ENCODE assay signal across 31 mouse cellular contexts in the genomic region with DNA sequence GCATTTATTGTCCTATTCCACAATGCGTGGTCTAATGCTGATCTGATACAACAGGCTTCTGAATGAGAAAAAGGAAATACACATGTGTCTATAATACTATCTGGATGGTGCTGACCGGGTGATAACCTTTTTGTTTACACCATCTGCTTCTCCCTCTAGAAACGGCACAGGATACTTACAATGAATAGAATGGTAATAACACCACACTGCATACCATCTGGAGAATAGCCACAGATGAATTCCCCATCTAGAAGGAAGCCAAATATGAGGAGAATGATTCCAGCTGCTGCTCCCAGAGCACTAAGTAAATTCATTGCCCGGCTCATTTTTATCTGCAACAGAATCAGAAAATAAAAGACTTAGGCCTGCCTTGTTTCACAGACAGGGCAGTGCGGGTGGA. TPM values are rescaled to one million over a fixed set of nuclear protein-coding genes. Genes with fewer than 3 reads are reported as not detected.
A peak's percentile ranks its signal among the peaks of the same experiment; 100 is the strongest.
DNase-seq lines count a peak whose midpoint lies in the region; ATAC-seq and TF ChIP-seq lines count a peak whose summit lies in the region.
"Had no signal": no experiment of that assay in that cellular context is flagged by ENCODE, and none has a peak within 500 bp of the region (broad histone marks: within the 10 kb centered on the region; RNA-seq: fewer than 3 reads in every experiment).

No protein-coding gene starts in this region.

- TF ChIP-seq CTCF in kidney, adult 2 months (conservative IDR thresholded peaks at IDR 0.05; ENCODE audit: insufficient read depth, insufficient read length, low read depth, low read length): no peak
- no peak for TF ChIP-seq CTCF in brain, embryonic 14.5 days (IDR thresholded peaks at IDR 0.05; ENCODE audit: borderline replicate concordance, extremely low read depth, insufficient read depth, insufficient read length)

- H3K27ac ChIP-seq in embryonic facial prominence, embryonic 14.5 days (replicated peaks; ENCODE audit: low read depth, low read length): no peak overlapping the region
- no peak overlapping the region for H3K27ac ChIP-seq in embryonic facial prominence, embryonic 10.5 days (replicated peaks)
- no peak overlapping the region for H3K27ac ChIP-seq in kidney, adult 2 months (ENCODE audit: insufficient read depth, low read depth, low read length)
- H3K27ac ChIP-seq in midbrain, embryonic 11.5 days (ENCODE audit: low read depth, low read length): no peak overlapping the region
- H3K27ac ChIP-seq in midbrain, embryonic 16.5 days (ENCODE audit: low read length): no peak overlapping the region
- H3K27ac ChIP-seq: forebrain, embryonic 15.5 days; heart, adult 2 months; hindbrain, embryonic 13.5 days; liver, embryonic 14.5 days; lung, embryonic 15.5 days had no signal

- peak; percentile 22 for DNase-seq in embryonic facial prominence, embryonic 14.5 days (ENCODE audit: low spot score)
- no peak for DNase-seq in embryonic facial prominence, embryonic 10.5 days (ENCODE audit: low spot score)
- peak; percentile 2 for DNase-seq in kidney, postnatal 14 days
- DNase-seq in kidney, adult 2 months: no peak
- DNase-seq in midbrain, embryonic 11.5 days (ENCODE audit: low spot score, missing footprints): no peak
- DNase-seq in brain, embryonic 14.5 days (ENCODE audit: low read depth): peak; percentile 15
- DNase-seq in frontal cortex, postnatal 25 days (ENCODE audit: low spot score in 2 of 2): no peak
- DNase-seq: adrenal gland, adult 2 months; adrenal gland, postnatal 36 days; cerebellum, adult 2 months; cerebellum, postnatal 14 days; heart, adult 2 months; heart, postnatal 4 days; kidney, postnatal 4 days; left cerebral cortex, postnatal 4 days; liver; right cerebral cortex, postnatal 4 days had no signal

- no peak overlapping the region for H3K4me3 ChIP-seq in embryonic facial prominence, embryonic 14.5 days (ENCODE audit: low read depth, low read length)
- H3K4me3 ChIP-seq in embryonic facial prominence, embryonic 10.5 days: no peak overlapping the region
- H3K4me3 ChIP-seq in kidney, adult 2 months (ENCODE audit: insufficient read depth, low read depth, low read length): no peak overlapping the region
- no peak overlapping the region for H3K4me3 ChIP-seq in midbrain, embryonic 11.5 days (ENCODE audit: low read depth, low read length)
- H3K4me3 ChIP-seq in midbrain, embryonic 16.5 days (ENCODE audit: low read depth, low read length): no peak overlapping the region
- H3K4me3 ChIP-seq: forebrain, embryonic 15.5 days; heart, adult 2 months; heart, embryonic 12.5 days; hindbrain, embryonic 13.5 days; lung, embryonic 15.5 days had no signal

- no peaks in the 10 kb centered on the region for H3K27me3 ChIP-seq in embryonic facial prominence, embryonic 14.5 days (replicated peaks; ENCODE audit: control insufficient read depth, insufficient read depth, low read length)
- H3K27me3 ChIP-seq in embryonic facial prominence, embryonic 10.5 days (replicated peaks; ENCODE audit: low read depth, poor library complexity, severe bottlenecking): no peaks in the 10 kb centered on the region
- H3K27me3 ChIP-seq in kidney, adult 2 months (replicated peaks; ENCODE audit: control insufficient read depth, insufficient read depth, low read length): no peaks in the 10 kb centered on the region
- no peaks in the 10 kb centered on the region for H3K27me3 ChIP-seq in midbrain, embryonic 11.5 days (ENCODE audit: control insufficient read depth, insufficient read depth, low read length)
- no peaks in the 10 kb centered on the region for H3K27me3 ChIP-seq in midbrain, embryonic 16.5 days (ENCODE audit: control insufficient read depth, insufficient read depth, low read depth, low read length)
- H3K27me3 ChIP-seq: CH12.LX; forebrain, embryonic 15.5 days; heart, embryonic 12.5 days; hindbrain, embryonic 13.5 days; lung, embryonic 15.5 days had no signal

- 55% methylated on average over 5 of the region's 5 CpGs for WGBS in embryonic facial prominence, embryonic 14.5 days
- WGBS in embryonic facial prominence, embryonic 10.5 days: 75% methylated on average over 5 of the region's 5 CpGs
- 64% methylated on average over 5 of the region's 5 CpGs for WGBS in kidney, adult 2 months
- 75% methylated on average over 5 of the region's 5 CpGs for WGBS in midbrain, embryonic 11.5 days
- WGBS in midbrain, embryonic 16.5 days: 72% methylated on average over 5 of the region's 5 CpGs

- TF ChIP-seq POLR2A in kidney, adult 2 months (IDR thresholded peaks at IDR 0.05; ENCODE audit: low read depth, low read length): no peak
- TF ChIP-seq POLR2A in brain, embryonic 14.5 days (IDR thresholded peaks at IDR 0.05; ENCODE audit: borderline replicate concordance, extremely low read depth, insufficient read depth, insufficient read length, poor library complexity, severe bottlenecking): no peak

- H3K9me3 ChIP-seq in embryonic facial prominence, embryonic 14.5 days (ENCODE audit: control insufficient read depth, low read length): no peaks in the 10 kb centered on the region
- H3K9me3 ChIP-seq in embryonic facial prominence, embryonic 10.5 days: no peaks in the 10 kb centered on the region
- no peaks in the 10 kb centered on the region for H3K9me3 ChIP-seq in midbrain, embryonic 11.5 days (ENCODE audit: control insufficient read depth, low read length)
- no peaks in the 10 kb centered on the region for H3K9me3 ChIP-seq in midbrain, embryonic 16.5 days (replicated peaks; ENCODE audit: control insufficient read depth, low read length, poor library complexity, severe bottlenecking)
- H3K9me3 ChIP-seq: forebrain, embryonic 15.5 days; heart, embryonic 12.5 days; hindbrain, embryonic 13.5 days; lung, embryonic 15.5 days had no signal

- no peak overlapping the region for H3K4me2 ChIP-seq in embryonic facial prominence, embryonic 14.5 days (ENCODE audit: low read depth, low read length)
- no peak overlapping the region for H3K4me2 ChIP-seq in midbrain, embryonic 11.5 days
- no peak overlapping the region for H3K4me2 ChIP-seq in midbrain, embryonic 16.5 days (ENCODE audit: low read length)
- H3K4me2 ChIP-seq: forebrain, embryonic 15.5 days; heart, embryonic 12.5 days; hindbrain, embryonic 13.5 days; lung, embryonic 15.5 days had no signal

- H3K9ac ChIP-seq in embryonic facial prominence, embryonic 14.5 days (ENCODE audit: low read depth, low read length): no peak overlapping the region
- H3K9ac ChIP-seq in midbrain, embryonic 11.5 days (ENCODE audit: low read length): no peak overlapping the region
- no peak overlapping the region for H3K9ac ChIP-seq in midbrain, embryonic 16.5 days (ENCODE audit: low read depth, low read length)
- H3K9ac ChIP-seq: forebrain, embryonic 15.5 days; heart, embryonic 12.5 days; hindbrain, embryonic 13.5 days; liver, embryonic 14.5 days; lung, embryonic 15.5 days had no signal

- ATAC-seq in embryonic facial prominence, embryonic 14.5 days (ENCODE audit: low read depth): no peak
- peak; percentile 59; the same call in 1 of the 2 replicates for ATAC-seq in midbrain, embryonic 11.5 days (ENCODE audit: low FRiP score)
- ATAC-seq in midbrain, embryonic 16.5 days: no peak
- ATAC-seq: activated CD4-positive, CD25-positive, alpha-beta regulatory T cell, adult 4 months; forebrain, embryonic 15.5 days; inflammation-experienced regulatory T-cells, adult 6 months had no signal

- H3K4me1 ChIP-seq in embryonic facial prominence, embryonic 14.5 days (ENCODE audit: control insufficient read depth, insufficient read depth, low read length): no peaks in the 10 kb centered on the region
- no peaks in the 10 kb centered on the region for H3K4me1 ChIP-seq in embryonic facial prominence, embryonic 10.5 days
- no peaks in the 10 kb centered on the region for H3K4me1 ChIP-seq in kidney, adult 2 months (ENCODE audit: control insufficient read depth, insufficient read depth, low read length)
- no peaks in the 10 kb centered on the region for H3K4me1 ChIP-seq in midbrain, embryonic 11.5 days (ENCODE audit: control insufficient read depth, insufficient read depth, low read length)
- no peaks in the 10 kb centered on the region for H3K4me1 ChIP-seq in midbrain, embryonic 16.5 days (ENCODE audit: control insufficient read depth, insufficient read depth, low read length)
- H3K4me1 ChIP-seq: forebrain, embryonic 15.5 days; heart, embryonic 12.5 days; hindbrain, embryonic 13.5 days; lung, embryonic 15.5 days had no signal

- no peaks in the 10 kb centered on the region for H3K36me3 ChIP-seq in embryonic facial prominence, embryonic 14.5 days (ENCODE audit: control insufficient read depth, insufficient read depth, low read length)
- H3K36me3 ChIP-seq in embryonic facial prominence, embryonic 10.5 days (replicated peaks): no peaks in the 10 kb centered on the region
- H3K36me3 ChIP-seq in kidney, adult 2 months (ENCODE audit: control insufficient read depth, insufficient read depth, low read length): no peaks in the 10 kb centered on the region
- H3K36me3 ChIP-seq in midbrain, embryonic 11.5 days (ENCODE audit: control insufficient read depth, insufficient read depth, low read length): no peaks in the 10 kb centered on the region
- H3K36me3 ChIP-seq in midbrain, embryonic 16.5 days (ENCODE audit: control insufficient read depth, insufficient read depth, low read length): no peaks in the 10 kb centered on the region
- H3K36me3 ChIP-seq: forebrain, embryonic 15.5 days; heart, embryonic 12.5 days; hindbrain, embryonic 13.5 days; lung, embryonic 15.5 days had no signal

RNA-seq across cellular contexts. Expression of gene Ms4a5, which starts 7.2 kb away (rescaled TPM):
- polyA plus RNA-seq in embryonic facial prominence, embryonic 14.5 days (2014; fragmentation: Nextera tagmentation; extraction: Ambion mirVana): not detected in 2 replicates
- not detected in 2 replicates for polyA plus RNA-seq in embryonic facial prominence, embryonic 10.5 days (2016; fragmentation: Nextera tagmentation; extraction: Ambion mirVana)
- not detected in 2 replicates for polyA plus RNA-seq in kidney, adult 2 months (2012; rRNA removed)
- polyA plus RNA-seq in midbrain, embryonic 11.5 days (2014; fragmentation: Nextera tagmentation; extraction: Ambion mirVana): not detected in 2 replicates
- not detected in 2 replicates for polyA plus RNA-seq in midbrain, embryonic 16.5 days (2015; fragmentation: Nextera tagmentation; extraction: Ambion mirVana)
- not detected in 2 replicates for polyA plus RNA-seq in brain, embryonic 14.5 days (2012; rRNA removed)
- polyA plus RNA-seq: activated CD4-positive, CD25-positive, alpha-beta regulatory T cell, adult 4 months; adrenal gland, adult 2 months; C2C12; cerebellum, adult 2 months; cortical plate, adult 2 months; forebrain, embryonic 15.5 days; heart, adult 2 months; heart, embryonic 12.5 days; heart, postnatal 0 days; hindbrain, embryonic 13.5 days; inflammation-experienced regulatory T-cells, adult 6 months; kidney, embryonic 14.5 days; liver, embryonic 14.5 days; lung, embryonic 15.5 days; spleen, adult 2 months had no signal

RNA-seq across cellular contexts. Expression of gene Ms4a1, which starts 10.4 kb away (rescaled TPM):
- not detected in 2 replicates for polyA plus RNA-seq in embryonic facial prominence, embryonic 14.5 days (2014; fragmentation: Nextera tagmentation; extraction: Ambion mirVana)
- not detected in 2 replicates for polyA plus RNA-seq in embryonic facial prominence, embryonic 10.5 days (2016; fragmentation: Nextera tagmentation; extraction: Ambion mirVana)
- polyA plus RNA-seq in kidney, adult 2 months (2012; rRNA removed): 0.07 and 1.9 TPM in 2 replicates
- not detected in 2 replicates for polyA plus RNA-seq in midbrain, embryonic 11.5 days (2014; fragmentation: Nextera tagmentation; extraction: Ambion mirVana)
- polyA plus RNA-seq in midbrain, embryonic 16.5 days (2015; fragmentation: Nextera tagmentation; extraction: Ambion mirVana): not detected in 2 replicates
- polyA plus RNA-seq in brain, embryonic 14.5 days (2012; rRNA removed): not detected in 2 replicates
- polyA plus RNA-seq: C2C12; forebrain, embryonic 15.5 days; heart, embryonic 12.5 days; hindbrain, embryonic 13.5 days; kidney, embryonic 14.5 days; liver, embryonic 14.5 days; lung, embryonic 15.5 days had no signal

RNA-seq across cellular contexts. Expression of gene Ms4a14, which starts 37.8 kb away (rescaled TPM):
- polyA plus RNA-seq in embryonic facial prominence, embryonic 14.5 days (2014; fragmentation: Nextera tagmentation; extraction: Ambion mirVana): 0.08 and 0.37 TPM in 2 replicates
- polyA plus RNA-seq in embryonic facial prominence, embryonic 10.5 days (2016; fragmentation: Nextera tagmentation; extraction: Ambion mirVana): not detected in 2 replicates
- 0.08 TPM in 2 replicates for polyA plus RNA-seq in kidney, adult 2 months (2012; rRNA removed)
- polyA plus RNA-seq in midbrain, embryonic 11.5 days (2014; fragmentation: Nextera tagmentation; extraction: Ambion mirVana): 0.14 TPM in 1 of 2 replicates, not detected in the other
- not detected in 2 replicates for polyA plus RNA-seq in midbrain, embryonic 16.5 days (2015; fragmentation: Nextera tagmentation; extraction: Ambion mirVana)
- polyA plus RNA-seq in brain, embryonic 14.5 days (2012; rRNA removed): 0.15 and 0.18 TPM in 2 replicates
- polyA plus RNA-seq: activated CD4-positive, CD25-positive, alpha-beta regulatory T cell, adult 4 months; C2C12; heart, embryonic 12.5 days; inflammation-experienced regulatory T-cells, adult 6 months had no signal

RNA-seq across cellular contexts. Expression of gene Ms4a12, which starts 44.2 kb away (rescaled TPM):
- polyA plus RNA-seq in embryonic facial prominence, embryonic 14.5 days (2014; fragmentation: Nextera tagmentation; extraction: Ambion mirVana): not detected in 2 replicates
- polyA plus RNA-seq in embryonic facial prominence, embryonic 10.5 days (2016; fragmentation: Nextera tagmentation; extraction: Ambion mirVana): not detected in 2 replicates
- polyA plus RNA-seq in kidney, adult 2 months (2012; rRNA removed): not detected in 2 replicates
- not detected in 2 replicates for polyA plus RNA-seq in midbrain, embryonic 11.5 days (2014; fragmentation: Nextera tagmentation; extraction: Ambion mirVana)
- not detected in 2 replicates for polyA plus RNA-seq in midbrain, embryonic 16.5 days (2015; fragmentation: Nextera tagmentation; extraction: Ambion mirVana)
- not detected in 2 replicates for polyA plus RNA-seq in brain, embryonic 14.5 days (2012; rRNA removed)
- polyA plus RNA-seq: activated CD4-positive, CD25-positive, alpha-beta regulatory T cell, adult 4 months; adrenal gland, adult 2 months; C2C12; cerebellum, adult 2 months; cortical plate, adult 2 months; forebrain, embryonic 15.5 days; heart, adult 2 months; heart, embryonic 12.5 days; heart, postnatal 0 days; hindbrain, embryonic 13.5 days; inflammation-experienced regulatory T-cells, adult 6 months; kidney, embryonic 14.5 days; liver, embryonic 14.5 days; lung, embryonic 15.5 days; spleen, adult 2 months had no signal

RNA-seq across cellular contexts. Expression of gene Ms4a7, which starts 59.5 kb away (rescaled TPM):
- polyA plus RNA-seq in embryonic facial prominence, embryonic 14.5 days (2014; fragmentation: Nextera tagmentation; extraction: Ambion mirVana): 11.1 and 11.4 TPM in 2 replicates
- polyA plus RNA-seq in embryonic facial prominence, embryonic 10.5 days (2016; fragmentation: Nextera tagmentation; extraction: Ambion mirVana): 0.55 TPM in 1 of 2 replicates, not detected in the other
- 1.2 and 2.0 TPM in 2 replicates for polyA plus RNA-seq in kidney, adult 2 months (2012; rRNA removed)
- 1.1 and 1.2 TPM in 2 replicates for polyA plus RNA-seq in midbrain, embryonic 11.5 days (2014; fragmentation: Nextera tagmentation; extraction: Ambion mirVana)
- 1.8 and 2.1 TPM in 2 replicates for polyA plus RNA-seq in midbrain, embryonic 16.5 days (2015; fragmentation: Nextera tagmentation; extraction: Ambion mirVana)
- polyA plus RNA-seq in brain, embryonic 14.5 days (2012; rRNA removed): 0.86 and 1.9 TPM in 2 replicates
- polyA plus RNA-seq: activated CD4-positive, CD25-positive, alpha-beta regulatory T cell, adult 4 months; C2C12 had no signal

Comparison
In these comparisons a context has a peak if more than half of its experiments do, and no peak if none do; other contexts are left out.
1. DNase-seq: peak in embryonic facial prominence, embryonic 14.5 days (single experiment), kidney, postnatal 14 days (single experiment) and brain, embryonic 14.5 days (single experiment); none in embryonic facial prominence, embryonic 10.5 days (single experiment), kidney, adult 2 months (single experiment), midbrain, embryonic 11.5 days (single experiment) and frontal cortex, postnatal 25 days (0 of 2).